Mouse (Mus musculus): ENCODE measurements around the gene Plxnd1.

DNA sequence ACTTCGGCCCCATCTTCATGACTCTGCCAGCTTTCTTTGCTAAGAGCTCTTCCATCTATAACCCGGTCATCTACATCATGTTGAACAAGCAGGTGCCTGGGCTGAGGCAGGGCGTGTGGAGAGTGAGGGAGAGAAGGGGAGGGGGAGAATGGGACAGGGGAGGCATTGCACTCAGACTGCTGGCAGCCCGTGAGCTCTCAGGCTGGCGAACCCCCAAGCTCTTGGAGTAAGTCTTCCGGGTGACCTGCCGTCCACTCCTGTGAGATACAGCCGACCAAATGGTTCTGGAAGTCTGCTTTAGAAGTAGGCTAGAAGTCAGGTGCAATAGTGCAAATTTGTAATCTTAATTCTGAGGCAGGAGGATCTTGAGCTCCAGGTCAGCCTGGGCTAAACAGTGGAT lies 59.3 kb downstream of the Plxnd1 start:
- no peak for TF ChIP-seq POLR2A (IDR thresholded peaks at IDR 0.05; ENCODE audit: borderline replicate concordance, insufficient read depth, low read length)
- TF ChIP-seq CTCF (IDR thresholded peaks at IDR 0.05; ENCODE audit: borderline replicate concordance, insufficient read depth, low read depth, low read length) = no peak

Measured in cerebellum, adult 2 months (tissue).